Mouse (Mus musculus) retina, embryonic 14.5 days (tissue): ENCODE measurements around the gene Gm10073.
A peak's percentile ranks its signal among the peaks of the same experiment; 100 is the strongest.
"Not testable (repeated sequence)": the region's sequence is repeated elsewhere in the genome, so short reads cannot be mapped to it uniquely, and the experiment has no call there.

Experiments
- DNase-seq: peaks from one replicate; pipeline ENCODE4 v3.0.0-alpha.2; 2015; ENCODE audit warnings: low spot score

Gene Gm10073

GRCm38 (mm10) chr8:106597067-106597466 is 23.8 kb upstream of the Gm10073 start:
- no peak for DNase-seq

GRCm38 (mm10) chr8:106595623-106596022 is 22.4 kb upstream of the Gm10073 start:
- not testable (repeated sequence) for DNase-seq

- no peak for DNase-seq
Measured at GRCm38 (mm10) chr8:106592458-106592857, 19.2 kb upstream of the Gm10073 start.

GRCm38 (mm10) chr8:106588443-106589431 is 15.5 kb upstream of the Gm10073 start:
- DNase-seq, result no peak

GRCm38 (mm10) chr8:106586896-106587295 is 13.6 kb upstream of the Gm10073 start:
- DNase-seq, result no peak

- DNase-seq, result no peak
Measured at GRCm38 (mm10) chr8:106585671-106586037, 12.4 kb upstream of the Gm10073 start.

- no peak for DNase-seq
Measured at GRCm38 (mm10) chr8:106584942-106585670, 11.8 kb upstream of the Gm10073 start.

- DNase-seq, result no peak
Measured at GRCm38 (mm10) chr8:106581344-106582088, 8.3 kb upstream of the Gm10073 start.

GRCm38 (mm10) chr8:106579510-106579909 is 6.2 kb upstream of the Gm10073 start:
- no peak for DNase-seq

GRCm38 (mm10) chr8:106576849-106577555 is 3.7 kb upstream of the Gm10073 start:
- no peak for DNase-seq

GRCm38 (mm10) chr8:106574283-106574682 is 1.0 kb upstream of the Gm10073 start:
- no peak for DNase-seq

- DNase-seq, result not testable (repeated sequence)
Measured at GRCm38 (mm10) chr8:106572175-106572574, 1.1 kb downstream of the Gm10073 start.

GRCm38 (mm10) chr8:106571551-106572172 is 1.6 kb downstream of the Gm10073 start:
- no peak for DNase-seq

GRCm38 (mm10) chr8:106570386-106570785 is 2.9 kb downstream of the Gm10073 start:
- DNase-seq, result peak; percentile 23

- DNase-seq, result peak; percentile 97
Measured at GRCm38 (mm10) chr8:106569006-106569405, 4.3 kb downstream of the Gm10073 start.

- DNase-seq, result no peak
Measured at GRCm38 (mm10) chr8:106563691-106564182, 9.5 kb downstream of the Gm10073 start.

- DNase-seq, result peak; percentile 80
Measured at GRCm38 (mm10) chr8:106561097-106561865, 12.0 kb downstream of the Gm10073 start.

GRCm38 (mm10) chr8:106559844-106560243 is 13.4 kb downstream of the Gm10073 start:
- DNase-seq, result no peak

- no peak for DNase-seq
Measured at GRCm38 (mm10) chr8:106556068-106556645, 17.1 kb downstream of the Gm10073 start.

- DNase-seq, result no peak
Measured at GRCm38 (mm10) chr8:106554011-106554410, 19.2 kb downstream of the Gm10073 start.
